Mouse (Mus musculus): ENCODE measurements around the gene Aplp1.

- no peak for TF ChIP-seq USF1 (IDR thresholded peaks at IDR 0.05; ENCODE audit: low read depth)
- no peak for TF ChIP-seq POLR2A (IDR thresholded peaks at IDR 0.05; ENCODE audit: insufficient read length, low read depth)
- TF ChIP-seq E2F4 (IDR thresholded peaks at IDR 0.05; ENCODE audit: insufficient read depth): no peak
- TF ChIP-seq MYOD1 (IDR thresholded peaks at IDR 0.05; ENCODE audit: control insufficient read depth in 1 of 3, insufficient read length in 2 of 3, low read depth in 2 of 3): no peak
- no peak for TF ChIP-seq POLR2AphosphoS2 (IDR thresholded peaks at IDR 0.05; ENCODE audit: insufficient read length, low read depth)
- TF ChIP-seq TCF12 (IDR thresholded peaks at IDR 0.05; ENCODE audit: insufficient read depth, poor library complexity, severe bottlenecking): no peak
- no peak for TF ChIP-seq SRF (IDR thresholded peaks at IDR 0.05; ENCODE audit: control insufficient read depth, insufficient read length, low read depth)
Observed at GRCm38 (mm10) chr7:30434701-30435100, 10.6 kb downstream of the Aplp1 start.

Data from myocyte (in vitro differentiated cells).